Mouse (Mus musculus) forebrain, embryonic 13.5 days (tissue): ENCODE data around the gene Tns1. TPM values are rescaled to one million over a fixed set of nuclear protein-coding genes. Genes with fewer than 3 reads are reported as not detected.
A peak's percentile ranks its signal among the peaks of the same experiment; 100 is the strongest.

Source experiments
- ATAC-seq: fragments of 200-750 bp; cut with Nextera tagmentation; 2 replicates; pipeline ENCODE4 v1.8.0; 2017
- H3K27ac ChIP-seq: fragments of 300-500 bp; sonication (generic); 2 replicates; pipeline ENCODE4 v1.5.1; 2015; ENCODE audit warnings: inconsistent platforms, mild to moderate bottlenecking, moderate library complexity
- H3K27me3 ChIP-seq: fragments of 300-500 bp; sonication (generic); 2 replicates; pipeline ENCODE4 v1.6.1; 2015; ENCODE audit warnings: mild to moderate bottlenecking, inconsistent platforms
- H3K36me3 ChIP-seq: fragments of 300-500 bp; sonication (generic); 2 replicates; pipeline ENCODE4 v1.6.1; 2015; ENCODE audit warnings: mild to moderate bottlenecking, inconsistent platforms; ENCODE audit not compliant: poor library complexity, severe bottlenecking
- H3K4me1 ChIP-seq: fragments of 300-500 bp; sonication (generic); 2 replicates; pipeline ENCODE4 v1.6.1; 2015; ENCODE audit warnings: inconsistent platforms
- H3K4me2 ChIP-seq: fragments of 300-500 bp; sonication (generic); 2 replicates; pipeline ENCODE4 v1.6.1; 2015; ENCODE audit warnings: inconsistent platforms, mild to moderate bottlenecking, moderate library complexity
- H3K4me3 ChIP-seq: fragments of 300-500 bp; sonication (generic); 2 replicates; pipeline ENCODE4 v1.5.1; 2015; ENCODE audit warnings: mild to moderate bottlenecking, inconsistent platforms
- H3K9ac ChIP-seq: fragments of 300-500 bp; sonication (generic); 2 replicates; pipeline ENCODE4 v1.6.1; 2015; ENCODE audit warnings: mild to moderate bottlenecking, inconsistent platforms
- H3K9me3 ChIP-seq: fragments of 300-500 bp; sonication (generic); replicated peaks from 2 replicates; pipeline ENCODE4 v1.6.1; 2016; ENCODE audit warnings: inconsistent platforms
- WGBS: fragments of 180-500 bp; shearing (Covaris S2); methylation state at CpG from one replicate; pipeline ENCODE4 v1.1.7; 2015; 5-methylcytosine and 5-hydroxymethylcytosine counted together
- polyA plus RNA-seq: library from polyadenylated mRNA; unstranded; fragments of >200 nt; fragmentation: Nextera tagmentation; extraction: Ambion mirVana; gene quantifications from 2 replicates; pipeline ENCODE4 v1.2.1, GENCODE M21; 2015

The Tns1 gene
- polyA plus RNA-seq, 1 experiment from 2014 or later: 10.4 TPM

DNA sequence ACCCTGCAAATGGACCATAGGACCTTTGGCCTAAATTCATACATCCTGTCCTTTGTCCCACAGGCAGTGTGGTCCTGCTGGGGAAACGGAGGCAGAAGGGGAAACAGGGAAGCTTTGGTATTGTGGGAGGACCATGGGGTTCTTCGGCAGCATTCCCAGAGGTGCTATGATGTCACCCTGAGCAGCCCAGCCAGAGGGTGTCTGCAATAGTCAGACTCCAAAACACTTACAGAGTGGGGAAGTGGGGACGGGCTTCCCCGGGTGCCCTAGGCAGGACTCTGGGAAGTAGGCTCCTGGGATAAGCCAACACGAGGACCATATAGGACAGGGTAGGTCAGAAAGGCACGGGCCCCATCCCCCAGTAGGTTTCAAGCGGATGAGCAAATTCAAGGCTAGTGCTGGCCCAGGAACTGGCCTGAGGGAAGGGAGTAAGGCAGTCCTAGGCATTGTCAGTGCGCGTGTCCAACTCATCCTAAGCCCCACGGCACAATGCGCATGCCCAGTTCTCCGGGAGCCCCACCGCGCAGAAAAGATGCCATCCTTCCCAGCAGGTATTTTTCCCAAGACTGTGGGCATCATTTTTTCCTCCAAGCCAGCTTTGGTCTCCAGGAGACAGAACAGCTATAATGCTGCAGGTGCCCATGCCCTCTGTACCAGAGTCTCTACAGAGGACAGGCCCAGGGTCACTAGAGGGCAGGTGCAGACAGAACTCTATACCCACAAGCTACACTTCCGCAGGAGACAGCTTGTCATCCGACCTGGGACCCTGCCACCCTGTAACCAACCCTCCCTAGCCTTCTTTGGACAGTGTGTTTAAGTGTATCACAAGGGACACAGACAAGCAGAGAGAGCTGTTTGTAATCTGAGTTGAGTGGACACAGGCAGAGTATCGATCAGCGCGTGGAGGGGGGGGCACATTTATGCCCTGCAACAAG, 210.9 kb downstream of the Tns1 start:
- no peak overlapping the region for H3K4me3 ChIP-seq
- WGBS: 71% methylated on average over 19 of the region's 19 CpGs
- H3K27ac ChIP-seq: no peak overlapping the region
- peak overlapping the region; percentile 21; the same call in 1 of the 2 replicates for H3K9ac ChIP-seq
- H3K9me3 ChIP-seq: no peaks in the 10 kb centered on the region
- H3K36me3 ChIP-seq: peaks cover 21% of the 10 kb centered on the region; the same call in 1 of the 2 replicates
- H3K4me2 ChIP-seq: peak overlapping the region; percentile 22; the same call in 1 of the 2 replicates
- no peaks in the 10 kb centered on the region for H3K27me3 ChIP-seq
- H3K4me1 ChIP-seq: peaks cover 8% of the 10 kb centered on the region
- no peak for ATAC-seq

DNA sequence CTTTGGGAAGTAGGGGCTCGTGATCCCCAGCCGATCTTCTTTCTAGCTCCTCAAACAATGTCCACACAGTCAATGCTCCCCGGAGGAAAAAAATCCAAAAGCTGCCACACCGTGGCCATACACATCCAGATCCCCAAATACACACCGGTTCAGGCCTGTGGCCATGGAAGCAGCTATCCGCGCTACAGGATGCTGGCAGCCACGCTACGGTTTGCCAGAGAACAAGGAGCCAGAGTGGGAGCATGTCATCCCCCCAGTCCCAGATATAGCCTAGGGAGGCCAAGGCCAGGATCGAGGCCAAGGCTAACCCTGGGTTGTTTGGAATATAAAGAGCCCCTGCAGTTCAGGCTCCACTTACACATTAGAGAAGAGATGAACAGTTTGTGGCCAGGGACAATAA, 211.8 kb downstream of the Tns1 start:
- Histone ChIP-seq H3K9ac (no peak overlapping the region), H3K27me3 (no peaks in the 10 kb centered on the region), H3K27ac (no peak overlapping the region), H3K4me1 (peaks cover 8% of the 10 kb centered on the region), H3K4me2 (no peak overlapping the region), H3K4me3 (no peak overlapping the region), H3K36me3 (peaks cover 18% of the 10 kb centered on the region; the same call in 1 of the 2 replicates), H3K9me3 (no peaks in the 10 kb centered on the region)
- WGBS: 80% methylated on average over 10 of the region's 10 CpGs
- no peak for ATAC-seq

DNA sequence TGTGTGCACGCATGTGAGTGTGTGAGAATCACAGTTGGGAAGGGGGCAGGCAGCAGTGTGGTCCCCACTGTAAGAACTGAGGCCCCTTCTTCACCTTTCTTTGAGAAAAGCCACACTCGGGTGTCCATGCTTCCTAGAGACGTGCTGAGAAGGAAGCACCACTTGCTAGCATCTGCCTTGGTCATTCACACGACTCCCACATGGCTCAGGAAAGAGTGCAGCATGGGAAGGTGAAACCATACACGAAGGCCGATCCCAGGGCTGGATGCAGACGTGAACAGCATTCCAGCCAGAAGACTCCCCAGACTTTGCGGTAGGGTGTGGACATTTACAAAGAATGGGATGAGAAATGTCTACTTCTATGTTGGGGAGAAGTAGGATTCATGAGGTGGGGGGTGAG, 212.3 kb downstream of the Tns1 start:
- Histone ChIP-seq H3K9ac (no peak overlapping the region), H3K4me3 (no peak overlapping the region), H3K9me3 (no peaks in the 10 kb centered on the region), H3K4me2 (no peak overlapping the region), H3K27me3 (no peaks in the 10 kb centered on the region), H3K27ac (no peak overlapping the region), H3K36me3 (peaks cover 13% of the 10 kb centered on the region; the same call in 1 of the 2 replicates), H3K4me1 (peaks cover 8% of the 10 kb centered on the region)
- no peak for ATAC-seq
- 87% methylated on average over 8 of the region's 8 CpGs for WGBS

DNA sequence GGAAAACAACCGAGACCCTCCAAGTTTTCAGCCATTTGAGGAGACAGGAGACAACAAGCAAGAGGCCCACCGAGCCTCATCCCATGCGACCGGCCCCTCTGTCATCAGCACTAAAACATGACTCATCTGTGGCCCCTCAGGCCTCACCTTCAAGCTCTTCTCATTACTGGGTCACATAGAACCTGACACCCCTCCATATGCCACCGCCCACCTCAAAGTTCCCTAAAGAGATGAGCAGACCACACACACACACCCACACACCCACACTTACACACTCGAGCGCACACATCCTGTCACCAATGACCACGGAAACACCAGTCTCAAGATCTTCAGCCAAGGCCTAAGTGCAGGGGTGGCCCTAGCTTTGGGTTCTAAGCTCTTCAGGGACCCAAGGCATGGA, 213.5 kb downstream of the Tns1 start:
- Histone ChIP-seq H3K36me3 (0 out of 2 replicates have a peak, but pooled peaks cover 2% of the 10 kb centered on the region), H3K4me3 (no peak overlapping the region), H3K4me2 (no peak overlapping the region), H3K27ac (no peak overlapping the region), H3K9ac (no peak overlapping the region), H3K9me3 (no peaks in the 10 kb centered on the region), H3K27me3 (no peaks in the 10 kb centered on the region), H3K4me1 (peaks cover 13% of the 10 kb centered on the region)
- 75% methylated on average over 8 of the region's 8 CpGs for WGBS
- ATAC-seq: no peak

DNA sequence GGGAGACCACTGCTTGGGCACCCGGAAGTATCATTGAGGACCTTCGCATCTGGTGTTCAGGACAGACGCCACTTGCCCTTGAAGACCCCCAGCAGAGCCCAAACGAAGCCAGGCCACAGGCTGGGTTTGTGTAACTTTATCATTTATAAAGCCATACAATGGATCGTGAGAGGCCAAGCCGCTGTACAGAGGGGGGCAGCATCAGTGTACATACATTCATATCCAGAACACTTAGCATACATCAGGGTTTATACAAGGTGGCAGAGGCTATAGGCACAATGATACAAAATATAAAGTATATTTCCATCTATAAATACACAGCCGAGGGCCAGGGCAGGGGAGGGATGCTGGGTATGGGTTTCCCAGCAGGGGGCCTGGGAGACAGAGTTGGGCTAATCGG, 214.1 kb downstream of the Tns1 start:
- no peak overlapping the region for H3K4me3 ChIP-seq
- no peaks in the 10 kb centered on the region for H3K27me3 ChIP-seq
- 80% methylated on average over 8 of the region's 8 CpGs for WGBS
- H3K9me3 ChIP-seq: no peaks in the 10 kb centered on the region
- ATAC-seq: no peak
- no peak overlapping the region for H3K9ac ChIP-seq
- no peaks in the 10 kb centered on the region for H3K36me3 ChIP-seq
- no peak overlapping the region for H3K27ac ChIP-seq
- H3K4me2 ChIP-seq: no peak overlapping the region
- peaks cover 13% of the 10 kb centered on the region for H3K4me1 ChIP-seq

DNA sequence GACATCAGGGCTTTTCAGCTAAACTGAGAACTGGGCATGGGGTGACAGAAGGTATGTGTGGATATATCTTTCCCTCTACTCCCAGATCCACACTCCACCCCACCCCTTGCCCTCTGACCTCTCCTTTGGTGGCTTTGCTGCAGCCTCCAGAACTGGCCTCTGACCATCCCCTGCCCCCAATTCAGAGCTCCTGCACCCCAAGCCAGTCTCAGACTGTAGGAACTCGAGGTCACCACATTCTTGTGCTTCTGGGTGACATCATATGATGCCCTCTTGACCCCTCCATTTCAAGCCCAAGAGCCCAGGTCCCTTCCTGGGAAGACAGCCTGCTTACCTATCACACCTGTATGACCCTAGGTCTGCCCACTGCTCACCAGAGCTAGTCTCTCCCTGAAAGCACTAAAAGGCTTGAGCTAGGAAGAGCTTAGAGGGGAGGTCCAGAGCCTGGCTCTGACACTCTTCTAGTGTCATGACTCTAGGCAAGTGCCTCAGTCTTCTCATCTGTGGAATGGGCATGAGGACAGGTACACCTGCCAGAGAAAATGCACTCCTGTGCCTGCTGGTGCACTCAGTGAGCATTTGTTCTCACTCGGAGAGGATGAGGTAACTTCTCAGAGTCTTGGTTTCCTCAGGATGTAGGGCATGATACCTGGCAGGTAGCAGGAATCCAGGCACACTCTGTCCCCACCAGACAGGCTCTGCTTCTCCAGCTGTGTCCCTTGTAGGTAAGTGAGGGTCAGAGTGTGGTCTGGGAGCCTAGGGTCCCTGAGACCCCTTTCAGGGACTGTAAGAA, 214.9 kb downstream of the Tns1 start:
- H3K4me2 ChIP-seq: no peak overlapping the region
- H3K9me3 ChIP-seq: no peaks in the 10 kb centered on the region
- no peaks in the 10 kb centered on the region for H3K36me3 ChIP-seq
- no peak overlapping the region for H3K9ac ChIP-seq
- H3K27me3 ChIP-seq: no peaks in the 10 kb centered on the region
- ATAC-seq: no peak
- peaks cover 9% of the 10 kb centered on the region for H3K4me1 ChIP-seq
- WGBS: 68% methylated on average over 2 of the region's 2 CpGs
- no peak overlapping the region for H3K27ac ChIP-seq
- H3K4me3 ChIP-seq: no peak overlapping the region

DNA sequence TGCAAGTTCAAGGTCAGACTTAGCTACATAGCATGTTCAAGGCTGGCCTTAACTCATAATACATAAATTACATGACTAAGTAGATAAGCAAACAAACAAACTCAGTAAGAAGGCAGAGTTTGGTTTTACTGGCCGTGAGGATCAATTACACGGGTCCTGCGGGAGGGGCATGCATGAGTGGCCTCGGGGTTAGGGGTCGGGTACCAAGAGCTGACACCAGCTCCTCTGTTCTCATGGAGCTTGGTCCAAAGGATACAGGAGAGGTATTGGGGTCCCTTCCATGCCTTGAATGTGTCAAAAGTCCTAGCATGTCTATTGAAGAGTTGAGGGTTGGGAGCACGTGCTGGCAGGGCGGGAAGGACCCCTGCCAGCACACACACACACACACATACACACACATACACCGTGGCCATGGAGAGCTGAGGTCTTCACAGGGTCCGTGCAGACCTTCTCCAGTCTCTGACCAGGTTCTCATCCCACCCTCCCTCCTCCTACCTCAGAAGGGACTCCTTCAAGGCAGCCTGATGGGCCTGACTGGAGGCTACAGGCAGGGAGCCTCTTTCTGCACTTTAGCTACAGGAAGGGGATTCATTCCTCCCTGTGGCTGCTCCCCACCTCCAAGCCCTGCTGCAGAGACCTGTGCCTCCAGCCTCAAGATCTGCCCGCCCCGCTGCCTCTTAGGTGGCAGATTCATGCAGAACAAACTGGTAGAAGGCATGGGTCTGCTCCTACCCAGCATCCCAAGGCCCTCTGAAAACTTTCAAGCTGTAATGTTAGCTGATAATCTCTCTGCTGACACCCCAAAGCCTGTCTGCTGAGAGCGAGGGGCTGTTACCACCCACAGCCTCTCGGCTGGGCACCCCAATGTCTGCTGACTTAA, 215.9 kb downstream of the Tns1 start:
- Histone ChIP-seq H3K9me3 (no peaks in the 10 kb centered on the region), H3K9ac (no peak overlapping the region), H3K27me3 (no peaks in the 10 kb centered on the region), H3K36me3 (no peaks in the 10 kb centered on the region), H3K27ac (no peak overlapping the region), H3K4me1 (peaks cover 5% of the 10 kb centered on the region; the same call in 1 of the 2 replicates), H3K4me3 (no peak overlapping the region), H3K4me2 (no peak overlapping the region)
- ATAC-seq: no peak
- WGBS: 79% methylated on average over 13 of the region's 13 CpGs

DNA sequence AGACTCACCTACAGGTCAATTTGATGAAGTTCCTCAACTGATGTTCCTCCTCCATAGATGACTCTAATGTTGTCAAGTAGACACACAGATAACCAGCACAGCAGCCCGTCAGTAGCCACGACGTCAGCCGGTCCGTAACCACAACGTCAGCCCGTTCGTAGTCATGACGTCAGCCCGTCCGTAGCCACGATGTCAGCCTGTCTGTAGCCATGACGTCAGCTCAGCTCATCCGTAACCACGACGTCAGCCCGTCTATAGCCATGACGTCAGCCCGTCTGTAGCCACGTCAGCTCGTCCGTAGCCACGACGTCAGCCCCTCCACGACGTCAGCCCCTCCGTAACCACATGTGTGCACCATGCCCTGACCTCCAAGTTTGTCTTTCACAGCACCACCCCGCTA, 217.1 kb downstream of the Tns1 start:
- Histone ChIP-seq H3K4me3 (no peak overlapping the region), H3K36me3 (no peaks in the 10 kb centered on the region), H3K27me3 (no peaks in the 10 kb centered on the region), H3K4me2 (no peak overlapping the region), H3K27ac (no peak overlapping the region), H3K9me3 (no peaks in the 10 kb centered on the region), H3K9ac (no peak overlapping the region), H3K4me1 (peaks cover 5% of the 10 kb centered on the region)
- 93% methylated on average over 28 of the region's 28 CpGs for WGBS
- ATAC-seq: no peak

DNA sequence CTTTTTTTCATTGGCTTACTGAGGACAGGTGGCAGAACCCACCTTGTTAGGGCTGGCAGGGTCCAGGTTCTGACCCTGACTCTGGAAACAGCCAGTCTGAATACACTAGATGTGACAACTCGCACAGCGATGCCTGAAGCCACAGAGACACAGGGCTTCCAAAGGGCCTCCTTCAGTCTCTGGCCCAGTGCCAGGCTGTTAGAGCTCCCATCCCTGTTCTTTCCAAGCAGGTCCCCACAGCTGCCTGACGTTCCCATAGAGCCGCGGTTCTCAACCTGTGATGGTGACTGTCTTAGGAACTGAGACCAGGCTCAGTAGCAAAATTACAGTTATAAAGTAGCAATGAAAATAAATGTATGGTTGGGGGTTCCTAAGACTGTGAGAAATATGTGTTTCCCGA, 217.9 kb downstream of the Tns1 start:
- Histone ChIP-seq H3K4me2 (no peak overlapping the region), H3K27me3 (no peaks in the 10 kb centered on the region), H3K9me3 (no peaks in the 10 kb centered on the region), H3K36me3 (no peaks in the 10 kb centered on the region), H3K4me1 (peaks cover 10% of the 10 kb centered on the region), H3K4me3 (no peak overlapping the region), H3K27ac (no peak overlapping the region), H3K9ac (no peak overlapping the region)
- no peak for ATAC-seq
- 59% methylated on average over 6 of the region's 6 CpGs for WGBS

DNA sequence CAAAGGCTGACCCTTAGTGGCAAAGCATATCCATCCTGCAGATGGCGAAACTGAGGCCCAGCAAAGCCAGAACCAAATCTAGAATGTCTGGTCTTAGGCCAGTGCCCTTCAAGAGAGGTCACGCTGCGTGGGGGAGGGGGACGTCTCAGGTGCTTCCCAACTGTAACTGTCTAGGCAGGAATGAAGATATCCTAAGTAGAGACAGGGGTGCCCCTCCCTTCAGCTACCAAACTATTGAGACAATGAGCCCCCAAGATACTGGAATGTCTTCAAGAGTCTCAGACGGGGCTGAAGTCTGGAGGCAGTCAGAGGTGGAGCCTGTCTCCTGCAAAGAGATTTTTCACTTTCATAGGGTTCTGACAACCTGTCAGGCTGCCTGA, 218.4 kb downstream of the Tns1 start:
- H3K9ac ChIP-seq: no peak overlapping the region
- H3K9me3 ChIP-seq: no peaks in the 10 kb centered on the region
- no peak for ATAC-seq
- no peak overlapping the region for H3K27ac ChIP-seq
- H3K27me3 ChIP-seq: no peaks in the 10 kb centered on the region
- no peaks in the 10 kb centered on the region for H3K36me3 ChIP-seq
- peaks cover 10% of the 10 kb centered on the region for H3K4me1 ChIP-seq
- WGBS: 74% methylated on average over 5 of the region's 5 CpGs
- no peak overlapping the region for H3K4me2 ChIP-seq
- no peak overlapping the region for H3K4me3 ChIP-seq

DNA sequence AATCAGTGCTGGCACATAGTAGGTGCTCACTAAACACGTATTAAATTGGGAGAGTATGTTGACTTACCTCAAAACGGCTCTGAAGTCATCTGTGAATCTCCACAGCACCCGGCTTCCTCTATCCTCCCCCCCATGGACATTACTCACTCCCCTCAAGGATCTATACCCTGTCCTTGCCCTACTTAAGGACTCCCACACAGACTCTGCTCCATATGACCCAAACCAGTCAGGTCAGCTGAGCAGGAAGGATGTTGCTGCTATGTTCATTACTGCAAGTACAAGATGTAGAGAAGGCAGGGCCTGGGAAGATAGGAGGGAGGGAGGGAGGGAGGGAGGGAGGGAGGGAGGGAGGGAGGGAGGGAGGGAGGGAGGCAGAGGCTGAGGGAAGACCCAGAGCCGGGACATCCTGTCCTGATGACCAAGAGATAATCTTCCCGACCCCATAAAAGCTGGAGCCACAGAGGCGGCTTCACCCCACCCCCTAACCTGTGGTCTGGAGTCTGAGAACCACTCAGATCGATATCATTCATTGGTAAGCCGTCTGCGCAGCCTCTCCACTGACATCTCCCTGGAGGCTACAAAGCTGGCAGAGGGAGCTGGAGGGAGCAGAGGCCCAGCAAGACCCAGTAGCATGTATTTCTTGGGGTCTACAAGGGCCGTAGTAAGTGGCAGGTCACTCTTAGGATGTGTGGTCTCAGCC, 219.0 kb downstream of the Tns1 start:
- WGBS: 80% methylated on average over 10 of the region's 10 CpGs
- no peak overlapping the region for H3K4me2 ChIP-seq
- H3K27ac ChIP-seq: no peak overlapping the region
- H3K9ac ChIP-seq: no peak overlapping the region
- H3K9me3 ChIP-seq: no peaks in the 10 kb centered on the region
- no peak overlapping the region for H3K4me3 ChIP-seq
- H3K4me1 ChIP-seq: peaks cover 10% of the 10 kb centered on the region
- no peak for ATAC-seq
- H3K27me3 ChIP-seq: no peaks in the 10 kb centered on the region
- H3K36me3 ChIP-seq: no peaks in the 10 kb centered on the region
